Mouse (Mus musculus) megakaryocyte, embryonic 14.5 days (primary cell): ENCODE measurements around the gene Siva1. TPM values are rescaled to one million over a fixed set of nuclear protein-coding genes. Genes with fewer than 3 reads are reported as not detected.

Experiments used
- H3K27me3 ChIP-seq: replicated peaks from 2 replicates; pipeline ENCODE3; 2012; ENCODE audit warnings: inconsistent platforms
- H3K36me3 ChIP-seq: replicated peaks from 2 replicates; pipeline ENCODE3; 2012; ENCODE audit warnings: low read length, inconsistent platforms, mixed read lengths
- H3K4me1 ChIP-seq: 2 replicates; pipeline ENCODE4 v1.6.1; 2012; ENCODE audit warnings: inconsistent platforms
- H3K4me3 ChIP-seq: replicated peaks from 2 replicates; pipeline ENCODE3; 2012; ENCODE audit warnings: moderate library complexity, mild to moderate bottlenecking, inconsistent platforms
- H3K9me3 ChIP-seq: 2 replicates; pipeline ENCODE4 v1.6.1; 2012; ENCODE audit warnings: inconsistent platforms
- FLI1 ChIP-seq: IDR thresholded peaks from 2 replicates; pipeline ENCODE4 v1.6.1; 2012; ENCODE audit warnings: low read length, inconsistent platforms, mixed read lengths
- GATA1 ChIP-seq: IDR thresholded peaks from 3 replicates; pipeline ENCODE4 v1.6.1; 2012; ENCODE audit warnings: mixed read lengths, low read length, inconsistent platforms, borderline replicate concordance
- polyA plus RNA-seq: library from polyadenylated mRNA; stranded (reverse); fragments of >175 nt; gene quantifications from 2 replicates; pipeline ENCODE4 v1.2.3, GENCODE M21; 2012; ENCODE audit warnings: low replicate concordance; ENCODE audit not compliant: insufficient read depth

Gene Siva1
- polyA plus RNA-seq, 1 experiment = 63.6 TPM

DNA sequence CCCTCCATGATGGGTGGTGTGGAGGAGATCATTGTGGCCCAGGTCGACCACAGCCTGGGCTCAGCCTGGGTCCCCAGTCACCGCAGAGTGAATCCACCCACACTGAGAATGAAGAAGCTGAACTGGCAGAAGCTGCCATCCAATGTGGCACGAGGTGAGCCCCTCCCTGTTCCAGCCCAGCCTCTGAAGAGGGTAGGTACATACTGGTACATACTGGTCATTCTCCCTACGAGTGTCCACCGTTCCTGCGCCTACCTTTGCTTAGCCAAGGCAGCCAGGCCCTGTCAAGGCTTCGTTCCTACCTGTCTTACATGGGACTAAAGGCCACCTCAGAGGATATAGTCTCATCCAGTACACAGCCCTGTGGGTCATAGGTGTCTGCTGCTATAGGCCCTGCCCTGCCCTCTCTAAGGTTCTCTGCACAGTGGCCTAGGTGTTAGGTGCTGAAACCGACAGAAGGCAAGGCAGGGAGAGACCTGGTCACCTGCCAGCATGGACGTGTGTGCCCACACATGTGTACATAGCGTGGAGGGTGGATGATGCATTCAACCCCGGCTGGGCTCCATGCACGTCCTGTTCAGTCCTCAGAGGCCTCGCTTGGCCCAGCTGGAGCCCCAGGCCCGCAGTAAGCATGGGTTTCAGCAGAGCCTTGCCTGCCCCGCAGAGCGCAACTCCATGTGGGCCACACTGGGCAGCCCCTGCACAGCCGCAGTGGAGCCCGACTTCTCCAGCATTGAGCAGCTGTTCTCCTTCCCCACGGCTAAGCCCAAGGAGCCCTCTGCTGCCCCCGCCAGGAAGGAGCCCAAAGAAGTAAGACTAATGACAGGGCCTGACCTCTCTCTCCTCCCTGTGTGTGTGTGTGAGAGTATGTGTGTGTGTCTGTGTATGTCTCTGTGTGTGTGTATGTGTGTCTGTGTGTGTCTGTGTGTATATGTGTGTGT is 39.5 kb upstream of the Siva1 start:
- Histone ChIP-seq H3K4me3 (peak overlapping the region; percentile 71), H3K9me3 (no peaks in the 10 kb centered on the region), H3K27me3 (no peaks in the 10 kb centered on the region), H3K36me3 (peaks cover 95% of the 10 kb centered on the region), H3K4me1 (peaks cover 92% of the 10 kb centered on the region)
- TF ChIP-seq FLI1 (no peak), GATA1 (no peak)

GRCm38 (mm10) chr12:112605766-112606165 is 38.7 kb upstream of the Siva1 start:
- Histone ChIP-seq H3K36me3 (peaks cover 95% of the 10 kb centered on the region), H3K4me1 (peaks cover 92% of the 10 kb centered on the region)
- no peak for TF ChIP-seq FLI1

DNA sequence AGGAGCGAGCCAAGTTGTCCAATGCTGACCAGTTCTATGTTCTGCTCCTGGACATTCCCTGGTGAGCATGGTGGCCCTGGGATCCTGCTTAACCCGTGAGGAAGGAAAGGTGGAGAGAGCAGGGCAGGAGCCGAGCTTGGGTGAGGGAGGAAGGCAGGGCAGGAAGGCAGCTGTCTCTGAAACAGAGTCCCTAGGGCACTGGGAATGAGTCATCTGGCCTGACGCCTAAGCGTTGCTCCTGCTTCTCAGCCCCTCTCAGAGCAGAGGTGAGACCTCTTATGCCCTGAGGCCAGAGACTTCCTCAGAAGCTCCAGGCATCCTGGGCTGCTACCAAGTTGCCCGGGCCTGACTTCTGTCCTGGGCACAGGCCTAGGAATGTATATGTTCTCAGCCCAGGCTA is 37.5 kb upstream of the Siva1 start:
- TF ChIP-seq GATA1 (no peak), FLI1 (no peak)
- Histone ChIP-seq H3K4me3 (no peak overlapping the region), H3K36me3 (peaks cover 95% of the 10 kb centered on the region), H3K4me1 (peaks cover 92% of the 10 kb centered on the region), H3K9me3 (no peaks in the 10 kb centered on the region), H3K27me3 (no peaks in the 10 kb centered on the region)

More at GRCm38 (mm10) chr12:112605766-112606165, 38.7 kb upstream of the Siva1 start:
- no peaks in the 10 kb centered on the region for H3K9me3 ChIP-seq
- no peaks in the 10 kb centered on the region for H3K27me3 ChIP-seq
- no peak overlapping the region for H3K4me3 ChIP-seq

DNA sequence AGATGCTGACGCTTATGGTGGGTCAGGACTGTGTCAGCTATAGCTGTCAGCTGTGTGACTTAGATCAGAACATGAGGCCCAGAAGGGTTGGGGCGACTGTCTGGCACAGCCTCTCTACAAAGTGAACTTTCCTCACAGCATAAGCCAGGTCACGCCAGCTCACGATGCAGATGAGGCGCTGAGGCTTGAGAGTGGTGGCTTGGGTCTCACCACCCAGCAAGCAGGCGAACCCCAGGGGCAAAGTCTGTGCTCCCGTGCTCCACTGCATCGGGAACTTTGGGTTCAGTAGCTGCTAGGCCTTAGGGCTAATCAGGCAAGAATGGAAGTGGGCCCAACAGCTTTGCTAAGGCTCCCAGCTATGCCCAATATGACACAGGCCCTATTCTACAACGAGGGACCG is 35.4 kb upstream of the Siva1 start:
- H3K27me3 ChIP-seq = no peaks in the 10 kb centered on the region
- no peak overlapping the region for H3K4me3 ChIP-seq
- H3K4me1 ChIP-seq = peaks cover 92% of the 10 kb centered on the region
- H3K36me3 ChIP-seq = peaks cover 95% of the 10 kb centered on the region
- no peaks in the 10 kb centered on the region for H3K9me3 ChIP-seq
- TF ChIP-seq FLI1 = no peak
- no peak for TF ChIP-seq GATA1

DNA sequence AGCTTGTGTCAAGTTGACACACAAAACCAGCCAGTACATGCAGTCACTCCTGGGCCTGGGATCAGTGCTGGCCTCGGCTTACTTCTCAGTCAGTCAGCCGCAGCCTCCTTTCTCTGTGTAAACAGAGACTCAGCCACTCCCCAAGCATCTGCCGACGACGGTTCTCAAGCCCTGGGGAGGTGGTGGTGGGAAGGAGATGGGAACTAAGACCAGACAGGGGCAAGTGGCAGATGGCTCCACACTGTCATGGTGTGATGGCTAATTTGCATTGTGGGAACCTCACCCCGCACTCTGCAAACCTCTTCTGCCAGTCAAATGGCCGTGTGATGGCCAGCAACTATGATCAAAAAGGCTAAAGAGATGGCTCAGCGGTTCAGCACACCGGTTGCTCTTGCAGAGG is 27.8 kb upstream of the Siva1 start:
- peaks cover 100% of the 10 kb centered on the region for H3K4me1 ChIP-seq
- H3K9me3 ChIP-seq = no peaks in the 10 kb centered on the region
- peaks cover 50% of the 10 kb centered on the region for H3K36me3 ChIP-seq
- TF ChIP-seq FLI1 (no peak), GATA1 (no peak)
- peak overlapping the region; percentile 35 for H3K4me3 ChIP-seq
- H3K27me3 ChIP-seq = peaks cover 28% of the 10 kb centered on the region

DNA sequence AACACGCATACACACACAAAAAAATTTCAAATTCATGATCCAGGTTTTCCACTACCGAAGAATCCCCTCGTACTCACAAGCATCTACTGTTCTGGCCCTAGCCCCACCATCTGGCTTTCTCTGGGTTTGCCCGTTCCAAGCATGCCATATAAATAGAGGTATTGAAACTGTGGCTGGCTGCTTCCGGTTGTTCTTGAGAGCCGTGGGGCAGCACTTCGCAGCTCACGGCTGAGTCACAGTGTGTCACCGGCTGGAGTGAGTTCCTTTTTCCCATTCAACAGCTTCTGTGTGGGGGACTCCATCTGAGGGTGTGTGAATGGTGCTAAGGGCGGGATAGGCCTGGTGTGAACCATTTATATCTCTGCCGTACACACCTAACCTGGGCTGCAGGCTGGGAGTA is 27.3 kb upstream of the Siva1 start:
- TF ChIP-seq GATA1 = no peak
- TF ChIP-seq FLI1 = no peak
- H3K9me3 ChIP-seq = no peaks in the 10 kb centered on the region
- no peak overlapping the region for H3K4me3 ChIP-seq
- H3K36me3 ChIP-seq = peaks cover 45% of the 10 kb centered on the region
- H3K4me1 ChIP-seq = peaks cover 100% of the 10 kb centered on the region
- peaks cover 28% of the 10 kb centered on the region for H3K27me3 ChIP-seq

DNA sequence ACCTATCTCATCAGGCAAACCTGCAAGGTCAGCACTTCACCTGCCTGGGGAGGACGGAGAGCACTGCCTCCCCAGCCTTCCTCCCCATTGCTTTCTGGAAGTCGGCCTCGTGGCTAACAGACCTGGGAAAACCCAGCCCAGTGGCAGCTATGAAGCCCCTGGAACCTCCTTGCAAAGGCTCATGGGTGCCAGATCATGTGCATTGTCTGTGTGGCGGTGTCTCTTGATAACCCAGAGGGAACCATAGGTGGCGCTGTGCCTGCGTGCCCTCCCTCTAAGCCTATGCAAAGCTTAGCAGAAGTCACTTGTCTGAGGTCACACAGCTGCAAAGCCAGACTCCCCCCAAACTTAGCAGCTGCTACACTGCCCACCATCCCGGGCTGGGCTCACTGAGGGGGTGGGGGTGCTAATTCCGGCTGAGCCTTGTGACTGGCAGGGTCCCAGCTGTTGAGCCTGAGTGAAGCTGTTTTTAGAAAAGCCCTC is 26.5 kb upstream of the Siva1 start:
- H3K36me3 ChIP-seq = peaks cover 37% of the 10 kb centered on the region
- H3K4me3 ChIP-seq = peak overlapping the region; percentile 83
- no peaks in the 10 kb centered on the region for H3K9me3 ChIP-seq
- peaks cover 36% of the 10 kb centered on the region for H3K27me3 ChIP-seq
- peaks cover 100% of the 10 kb centered on the region for H3K4me1 ChIP-seq
- TF ChIP-seq FLI1 (no peak), GATA1 (no peak)

DNA sequence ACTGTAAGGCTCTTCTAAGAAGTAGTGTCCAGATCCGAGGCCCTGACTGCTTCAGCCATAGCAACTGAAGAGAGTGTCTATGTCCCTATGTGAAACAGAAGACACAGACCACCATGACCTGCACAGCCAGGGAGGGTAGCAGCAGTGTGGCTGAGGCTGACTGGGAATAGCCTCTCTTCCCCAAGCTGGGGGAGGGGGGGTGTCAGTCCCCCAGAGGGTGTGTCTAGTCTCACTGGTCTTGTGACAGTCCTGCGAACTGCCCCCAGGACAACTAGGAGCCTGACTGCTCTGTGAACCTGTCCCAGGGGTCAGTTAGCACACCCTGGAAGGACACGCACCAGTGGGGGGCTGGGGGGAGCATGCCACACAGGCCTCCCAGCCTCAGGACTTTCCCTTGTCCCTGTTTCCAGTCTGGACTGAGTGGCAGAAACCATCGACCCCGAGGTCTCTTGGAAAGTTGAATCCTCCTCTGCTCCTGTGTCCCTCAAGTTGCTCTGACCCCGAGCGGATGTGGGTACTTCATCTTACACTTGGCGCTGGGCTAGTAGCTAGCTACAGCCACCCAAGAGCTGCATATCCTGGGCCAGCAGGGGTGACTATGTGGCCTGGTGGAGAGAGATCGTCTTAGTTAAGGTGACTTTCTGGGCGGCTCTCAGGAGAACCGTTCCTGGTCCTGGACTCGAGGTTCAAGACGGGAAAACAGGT is 25.3 kb upstream of the Siva1 start:
- peaks cover 100% of the 10 kb centered on the region for H3K4me1 ChIP-seq
- peaks cover 40% of the 10 kb centered on the region for H3K27me3 ChIP-seq
- H3K4me3 ChIP-seq = peak overlapping the region; percentile 94
- H3K36me3 ChIP-seq = peaks cover 25% of the 10 kb centered on the region
- TF ChIP-seq FLI1 (no peak), GATA1 (no peak)
- no peaks in the 10 kb centered on the region for H3K9me3 ChIP-seq

DNA sequence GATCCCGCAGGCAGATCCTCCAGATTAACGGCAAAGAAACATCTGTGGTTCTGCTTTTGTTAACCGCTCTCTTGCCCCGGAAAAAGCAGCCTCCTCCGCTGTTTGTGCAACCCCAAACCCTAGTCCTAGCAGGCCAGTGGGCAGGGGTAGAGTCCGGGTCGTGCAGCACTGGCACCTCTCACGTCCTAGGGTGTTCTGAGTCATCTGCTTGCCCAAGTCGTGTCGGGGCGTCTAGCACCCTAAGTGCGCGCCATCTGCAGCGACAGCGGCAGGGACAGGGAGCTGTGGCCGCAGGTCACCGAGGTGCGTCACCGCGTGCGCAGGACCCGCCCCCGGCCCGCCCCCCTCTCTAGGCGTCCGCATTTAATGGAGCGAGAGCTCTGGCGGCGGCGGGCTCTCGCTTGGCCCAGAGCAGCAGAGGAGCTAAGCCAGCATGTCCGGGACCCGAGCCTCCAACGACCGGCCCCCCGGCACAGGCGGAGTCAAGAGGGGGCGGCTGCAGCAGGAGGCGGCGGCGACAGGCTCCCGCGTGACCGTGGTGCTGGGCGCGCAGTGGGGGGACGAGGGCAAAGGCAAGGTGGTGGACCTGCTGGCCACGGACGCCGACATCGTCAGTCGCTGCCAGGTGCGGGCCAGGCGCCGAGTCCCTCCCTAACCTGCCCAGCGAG is 24.7 kb upstream of the Siva1 start, which contains the start of gene Adssl1:
Gene Adssl1 (plus strand): TSS at position 360 of the 668 bp plus-strand sequence.
- TF ChIP-seq GATA1 (no peak), FLI1 (no peak)
- peaks cover 100% of the 10 kb centered on the region for H3K4me1 ChIP-seq
- peaks cover 18% of the 10 kb centered on the region for H3K36me3 ChIP-seq
- peaks cover 43% of the 10 kb centered on the region for H3K27me3 ChIP-seq
- H3K9me3 ChIP-seq = no peaks in the 10 kb centered on the region
- peak within 1 kb of the TSS; percentile 94 for H3K4me3 ChIP-seq
